Mouse (Mus musculus) ES-E14 (cell line): ENCODE data around the gene Usp20. TPM values are rescaled to one million over a fixed set of nuclear protein-coding genes. Genes with fewer than 3 reads are reported as not detected.

ENCODE experiments used
- DNase-seq: peaks from one replicate; pipeline ENCODE4 v3.0.0-alpha.2; 2013; ENCODE audit warnings: low read depth, low spot score
- H3K27ac ChIP-seq: 2 replicates; pipeline ENCODE4 v1.5.1; 2012; ENCODE audit warnings: low read depth, mild to moderate bottlenecking, low read length, moderate library complexity, mixed read lengths; ENCODE audit not compliant: poor library complexity, insufficient read depth, severe bottlenecking
- H3K36me3 ChIP-seq: 2 replicates; pipeline ENCODE4 v1.6.1; 2012; ENCODE audit warnings: mild to moderate bottlenecking, low read length, moderate library complexity, mixed read lengths; ENCODE audit not compliant: control insufficient read depth, poor library complexity, insufficient read depth, severe bottlenecking
- H3K4me1 ChIP-seq, 2 experiments: fragments of 150-350 bp in 1 of 2; sonication (generic) in 1 of 2; 2 replicates each; pipeline ENCODE4 v1.6.1; 2012; ENCODE audit warnings: low read length in 2 of 2, mild to moderate bottlenecking in 1 of 2, mixed read lengths in 1 of 2; ENCODE audit not compliant: control insufficient read depth in 2 of 2, insufficient read depth in 2 of 2, poor library complexity in 1 of 2
- H3K4me3 ChIP-seq, 2 experiments: fragments of 150-350 bp in 1 of 2; sonication (generic) in 1 of 2; 2 replicates each; pipeline ENCODE4 v1.5.1; 2012; ENCODE audit warnings: low read length in 2 of 2, low read depth in 1 of 2, mild to moderate bottlenecking in 1 of 2, mixed read lengths in 1 of 2; ENCODE audit not compliant: insufficient read depth in 1 of 2, poor library complexity in 1 of 2, severe bottlenecking in 1 of 2
- H3K9ac ChIP-seq: 2 replicates; pipeline ENCODE4 v1.6.1; 2012; ENCODE audit warnings: low read depth, mild to moderate bottlenecking, low read length, mixed read lengths; ENCODE audit not compliant: poor library complexity, insufficient read depth, severe bottlenecking
- H3K9me3 ChIP-seq: fragments of 150-350 bp; sonication (generic); 2 replicates; pipeline ENCODE4 v1.6.1; 2012; ENCODE audit warnings: low read depth, mild to moderate bottlenecking, low read length; ENCODE audit not compliant: control insufficient read depth, insufficient read depth
- CHD2 ChIP-seq: IDR thresholded peaks from 2 replicates; pipeline ENCODE4 v1.6.1; 2014; ENCODE audit warnings: mild to moderate bottlenecking, low read depth, low read length, inconsistent platforms
- HCFC1 ChIP-seq: IDR thresholded peaks from 2 replicates; pipeline ENCODE4 v1.6.1; 2012; ENCODE audit warnings: low read length, inconsistent platforms, borderline replicate concordance; ENCODE audit not compliant: insufficient read depth
- MAFK ChIP-seq: IDR thresholded peaks from 2 replicates; pipeline ENCODE4 v1.6.1; 2014; ENCODE audit warnings: mild to moderate bottlenecking, low read depth, low read length, inconsistent platforms; ENCODE audit not compliant: insufficient read depth
- ZC3H11A ChIP-seq: IDR thresholded peaks from 2 replicates; pipeline ENCODE4 v1.6.1; 2012; ENCODE audit warnings: low read depth, mild to moderate bottlenecking, inconsistent platforms, low read length, borderline replicate concordance
- ZNF384 ChIP-seq: IDR thresholded peaks from 2 replicates; pipeline ENCODE4 v1.6.1; 2012; ENCODE audit warnings: low read depth, low read length, inconsistent platforms
- in situ Hi-C, 2 experiments: fragments of 600-800 bp; cut with MboI; formaldehyde crosslinking; loops; one replicate each; pipeline ENCODE4 v1.15.1; 2025; ENCODE audit warnings: low sequenced_read_pairs in 2 of 2, inconsistent platforms in 1 of 2; ENCODE audit not compliant: unreplicated experiment in 2 of 2
- total RNA-seq: library from RNA; depleted of rRNA; stranded (reverse); fragments of 300-350 nt; gene quantifications from 2 replicates; pipeline ENCODE4 v1.2.3, GENCODE M21; 2012

The Usp20 gene
- total RNA-seq, 1 experiment, result 8.5 TPM

DNA sequence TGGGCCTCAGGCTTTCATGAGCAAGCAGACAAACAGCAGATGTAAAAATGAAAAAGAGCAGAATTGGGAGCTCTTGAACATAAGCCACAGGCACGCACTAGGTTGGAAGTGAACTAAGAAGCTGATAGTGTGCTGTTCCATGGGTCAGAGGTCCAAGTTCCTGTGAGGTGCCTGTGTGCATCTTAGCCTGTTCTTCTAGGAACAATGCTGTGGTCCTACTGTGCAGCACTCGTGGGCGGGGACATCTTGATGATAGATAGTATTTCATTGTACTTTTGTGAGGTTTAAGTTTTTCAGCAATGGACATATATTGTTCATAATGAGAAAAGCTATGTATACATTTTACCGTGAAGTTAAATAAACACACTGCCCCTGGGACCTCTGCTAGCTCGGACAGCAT lies 25.1 kb downstream of the Usp20 start:
- H3K4me1 ChIP-seq, result peaks cover 0 to 2% of the 10 kb centered on the region in 2 experiments; a peak in 1 of 4 replicates
- in situ Hi-C loops, result no loop called here
- no peak for DNase-seq
- H3K4me3 ChIP-seq, result no peak overlapping the region
- no peak overlapping the region for H3K27ac ChIP-seq
- no peak for TF ChIP-seq ZNF384
- no peaks in the 10 kb centered on the region for H3K36me3 ChIP-seq
- no peak overlapping the region for H3K9ac ChIP-seq
- no peaks in the 10 kb centered on the region for H3K9me3 ChIP-seq

- Histone ChIP-seq H3K4me1 (no peaks in the 10 kb centered on the region; a peak in 1 of 4 replicates), H3K36me3 (no peaks in the 10 kb centered on the region), H3K9me3 (no peaks in the 10 kb centered on the region), H3K4me3 (no peak overlapping the region), H3K9ac (no peak overlapping the region), H3K27ac (no peak overlapping the region)
- in situ Hi-C loops, result no loop called here
- TF ChIP-seq ZC3H11A (no peak), ZNF384 (no peak), MAFK (no peak), CHD2 (no peak), HCFC1 (no peak)
- DNase-seq, result no peak
Observed at GRCm38 (mm10) chr2:31013371-31014120, 31.5 kb downstream of the Usp20 start.

- no peak for DNase-seq
- H3K4me3 ChIP-seq, result no peak overlapping the region
- H3K36me3 ChIP-seq, result no peaks in the 10 kb centered on the region
- H3K4me1 ChIP-seq, result no peaks in the 10 kb centered on the region; a peak in 1 of 4 replicates
- no peak overlapping the region for H3K9ac ChIP-seq
- H3K9me3 ChIP-seq, result no peaks in the 10 kb centered on the region
- H3K27ac ChIP-seq, result no peak overlapping the region
- no peak for TF ChIP-seq ZNF384
- TF ChIP-seq HCFC1, result no peak
- TF ChIP-seq CHD2, result no peak
- no peak for TF ChIP-seq ZC3H11A
- no peak for TF ChIP-seq MAFK
- in situ Hi-C loops, result no loop called here
Observed at GRCm38 (mm10) chr2:31017625-31018317, 35.7 kb downstream of the Usp20 start.

- no peak overlapping the region for H3K4me3 ChIP-seq
- no peaks in the 10 kb centered on the region for H3K4me1 ChIP-seq
- no peak overlapping the region for H3K27ac ChIP-seq
- no peak for DNase-seq
- no peak overlapping the region for H3K9ac ChIP-seq
- no peak for TF ChIP-seq MAFK
- no peak for TF ChIP-seq ZNF384
- TF ChIP-seq HCFC1, result no peak
- no peak for TF ChIP-seq CHD2
- no peak for TF ChIP-seq ZC3H11A
- H3K9me3 ChIP-seq, result no peaks in the 10 kb centered on the region
- no peaks in the 10 kb centered on the region for H3K36me3 ChIP-seq
- in situ Hi-C loops, result no loop called here
Observed at GRCm38 (mm10) chr2:31018519-31018918, 36.4 kb downstream of the Usp20 start.
